Mouse (Mus musculus) frontal cortex, postnatal 14 days (tissue): ENCODE results near the gene Tssk1.

Source experiments
- DNase-seq, 2 experiments: peaks; one replicate each; pipeline ENCODE4 v3.0.0; 2022; ENCODE audit warnings: low spot score in 2 of 2

Tssk1 gene

DNA sequence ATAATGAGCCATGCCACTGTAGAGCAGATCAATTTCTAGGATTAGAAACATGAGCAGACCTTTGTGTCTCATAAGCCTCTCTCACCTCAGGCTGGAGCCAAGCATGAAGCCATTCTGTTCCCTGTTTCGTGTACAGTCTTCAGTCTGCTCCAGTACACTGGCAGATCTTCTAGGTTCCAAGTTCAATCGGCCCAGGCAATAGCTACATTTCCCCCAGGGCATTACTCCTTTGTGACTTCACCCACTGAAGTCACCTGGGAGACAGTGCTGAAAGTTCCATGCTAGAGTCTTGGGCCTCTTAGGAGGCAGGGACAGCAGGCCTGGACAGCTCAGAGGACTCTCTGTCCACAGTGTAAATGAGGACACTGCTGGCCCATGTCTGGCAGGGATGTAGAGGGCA, at the start of gene Tssk1:
TSS of gene Tssk1 (plus strand) at position 301 of the 400 bp plus-strand sequence.
- DNase-seq, result no peak

DNA sequence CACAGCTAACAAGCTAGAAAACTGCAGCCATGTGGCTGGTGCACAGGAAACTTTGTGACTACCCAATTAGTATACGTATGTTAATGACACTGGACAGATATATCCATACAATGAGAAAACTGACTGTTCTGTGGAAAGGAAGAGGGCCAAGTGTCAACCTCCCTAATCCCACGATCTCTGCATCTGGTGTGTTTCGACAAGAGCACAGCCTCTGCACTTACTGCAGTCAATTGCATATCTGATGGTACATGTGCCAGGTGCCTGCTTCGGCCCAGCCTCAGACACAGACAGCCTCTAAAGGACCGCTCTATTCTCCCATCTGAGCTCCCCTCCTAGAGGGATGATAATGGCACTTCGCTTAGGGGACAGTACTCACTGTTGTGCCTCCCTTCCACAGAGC, 45.6 kb upstream of the Tssk1 start:
- no peak for DNase-seq

DNA sequence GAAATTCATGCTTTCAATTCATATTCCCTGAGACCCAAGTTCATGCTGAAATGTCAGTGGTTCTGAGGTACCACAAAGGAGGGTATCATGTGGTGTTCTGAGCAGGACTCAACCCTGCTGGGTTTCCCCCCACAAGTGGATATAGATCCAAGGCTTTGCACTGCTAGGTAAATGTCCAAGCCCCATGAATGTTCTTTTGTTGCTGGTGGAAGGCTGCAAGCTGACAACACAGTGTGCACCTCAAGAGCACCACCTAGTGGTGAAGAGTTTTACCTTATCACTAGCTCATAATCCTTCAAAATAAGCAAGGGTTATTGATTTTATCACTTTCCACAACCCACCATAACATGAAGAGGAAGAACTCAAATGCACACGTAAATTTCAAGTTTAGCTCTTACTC, 45.1 kb upstream of the Tssk1 start:
- no peak for DNase-seq

DNA sequence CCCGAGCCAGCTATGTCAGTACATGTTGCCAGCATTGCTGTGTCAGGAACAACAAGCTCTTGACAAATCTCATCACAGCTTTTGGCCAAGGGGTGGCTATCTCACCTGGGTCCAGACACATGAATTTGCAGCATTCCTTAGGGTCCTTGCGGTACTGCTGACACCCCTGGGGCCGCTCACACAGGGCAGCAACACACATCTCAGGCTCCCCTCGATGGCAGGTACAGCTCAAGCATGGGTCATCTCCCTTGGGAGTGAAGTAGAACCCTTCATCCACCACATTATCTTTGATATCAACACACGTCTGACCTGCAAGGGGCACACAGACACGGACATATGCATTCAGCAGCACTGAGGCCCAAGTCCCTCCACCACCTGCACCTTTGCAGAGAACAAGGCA, 44.5 kb upstream of the Tssk1 start:
- no peak for DNase-seq

DNA sequence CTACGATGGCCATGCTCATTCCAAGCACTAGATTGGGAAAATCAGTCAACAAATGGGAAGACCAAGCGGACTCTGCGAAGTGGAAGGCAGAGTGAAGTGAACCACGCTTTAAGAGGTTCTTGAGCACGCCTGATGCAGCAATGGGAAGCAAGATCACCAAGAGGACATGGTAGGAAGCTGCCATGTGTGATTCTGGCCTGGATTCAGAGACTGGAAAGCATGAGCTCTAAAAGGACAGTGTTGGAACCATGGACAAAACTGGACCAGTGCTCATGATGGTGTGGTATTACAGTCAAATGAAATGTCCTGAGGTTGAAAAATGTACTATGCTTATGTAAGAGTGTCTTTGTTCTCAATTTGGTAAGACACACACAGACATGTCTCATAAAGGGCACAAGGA, 42.7 kb upstream of the Tssk1 start:
- DNase-seq, result no peak

DNA sequence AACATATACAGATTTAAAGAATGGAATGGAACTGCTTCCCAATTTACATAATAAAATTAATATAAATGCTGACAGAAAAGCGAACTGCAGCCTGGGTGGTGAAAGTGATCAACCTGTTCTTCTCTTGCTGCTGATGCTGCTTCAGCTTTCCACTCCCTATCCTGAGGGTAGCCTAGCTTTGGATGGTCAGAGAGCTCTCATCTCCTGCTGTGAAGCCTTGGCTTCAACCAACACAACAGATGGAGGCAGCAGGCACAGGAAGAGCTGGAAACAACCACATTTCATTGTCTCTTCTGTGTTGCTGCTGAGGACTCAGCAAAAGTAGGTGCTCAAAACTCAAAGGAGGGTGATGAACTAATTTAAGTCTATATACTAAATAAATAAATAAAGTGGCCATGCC, 42.2 kb upstream of the Tssk1 start:
- no peak for DNase-seq

DNA sequence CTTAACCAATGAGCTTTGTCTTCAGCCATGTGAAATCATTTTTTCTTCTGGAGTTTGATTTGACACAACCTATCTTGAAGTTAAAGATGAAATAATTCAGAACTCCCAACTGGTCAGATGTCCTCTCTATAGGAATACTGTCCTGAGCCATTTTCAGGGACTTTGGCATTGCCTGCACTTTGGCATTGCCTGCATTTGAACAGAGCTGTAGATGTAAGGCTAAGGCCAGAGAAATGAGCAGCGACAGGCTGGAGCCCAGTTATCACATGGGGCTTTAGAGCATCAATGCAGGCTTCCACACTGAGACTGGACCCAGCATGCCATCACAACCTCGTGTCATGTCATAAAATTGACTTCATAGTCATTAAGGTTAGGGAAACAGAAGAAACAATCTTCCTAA, 40.8 kb upstream of the Tssk1 start:
- no peak for DNase-seq

DNA sequence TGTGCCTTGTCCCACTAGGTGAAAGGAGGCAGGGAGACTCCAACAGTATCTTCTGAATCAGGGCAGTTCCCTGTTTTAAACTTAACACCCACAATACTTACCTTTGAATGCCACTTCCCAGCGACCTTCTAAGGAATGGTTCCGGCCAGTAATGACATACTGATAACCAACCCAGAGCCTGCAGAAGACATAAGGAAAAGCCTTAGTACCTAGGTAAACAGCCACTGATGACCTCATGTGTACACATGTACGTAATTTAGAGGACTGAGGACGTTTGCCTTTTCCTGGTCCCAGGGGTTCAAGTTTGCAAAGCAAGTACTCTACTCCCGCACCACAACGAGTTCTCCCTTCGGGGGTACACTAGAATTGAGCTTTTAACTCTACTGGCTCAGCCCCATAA, 36.9 kb upstream of the Tssk1 start:
- no peak for DNase-seq

DNA sequence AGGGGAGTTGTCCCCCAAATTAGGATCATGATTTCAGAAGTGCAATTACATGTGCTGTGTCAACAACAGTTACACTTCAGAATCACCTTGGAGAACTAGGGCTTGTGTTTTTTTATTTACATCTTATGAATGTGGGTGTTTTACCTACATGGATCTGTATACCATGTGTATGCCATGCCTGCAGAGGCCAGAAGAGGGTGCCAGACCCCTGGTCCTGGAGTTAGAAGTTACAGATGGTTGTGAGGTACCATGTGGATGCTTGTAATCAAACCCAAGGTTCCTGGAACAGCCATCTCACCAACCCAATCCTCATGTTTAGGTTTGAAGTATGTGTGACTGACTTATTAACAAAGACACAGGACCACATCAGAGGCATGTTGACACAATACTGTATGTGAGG, 35.4 kb upstream of the Tssk1 start:
- DNase-seq, result no peak

DNA sequence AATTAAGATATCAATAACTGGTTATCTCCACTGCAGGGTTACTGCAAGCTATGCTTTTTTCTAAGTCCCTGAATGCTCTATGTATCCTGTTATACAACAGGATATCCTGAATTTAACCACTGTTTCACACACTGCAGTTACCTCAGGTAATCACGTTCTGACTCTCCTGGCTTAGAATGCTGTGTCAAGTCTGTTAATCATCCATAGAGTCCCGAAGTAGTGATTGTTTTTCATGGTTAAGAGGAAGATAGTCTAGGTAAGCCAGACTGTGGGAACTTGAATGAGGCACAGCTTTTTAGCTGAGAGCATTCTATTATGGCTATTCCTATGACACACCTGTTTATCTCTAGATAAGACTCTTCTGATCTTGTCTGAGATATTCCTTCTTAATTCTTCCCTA, 28.7 kb upstream of the Tssk1 start:
- no peak for DNase-seq

DNA sequence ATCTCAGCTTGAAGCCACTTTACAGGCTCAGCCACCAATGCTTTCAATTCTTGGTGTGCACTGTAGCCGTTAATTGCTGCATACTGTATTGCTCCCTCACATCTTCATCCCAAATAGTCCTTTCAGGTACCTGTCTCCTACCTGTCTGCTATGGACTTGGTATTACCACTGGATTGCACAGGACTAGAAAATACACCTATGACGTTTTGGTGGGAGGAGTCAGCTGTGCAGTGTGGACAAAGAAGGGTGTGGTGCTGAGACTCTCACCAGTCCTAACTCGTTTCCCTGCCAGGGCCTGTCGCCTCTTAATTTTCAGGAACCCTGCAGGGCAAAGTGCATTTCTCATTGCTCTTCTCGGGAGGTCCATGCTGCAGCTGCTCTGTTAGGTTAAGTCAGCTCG, 28.3 kb upstream of the Tssk1 start:
- no peak for DNase-seq

DNA sequence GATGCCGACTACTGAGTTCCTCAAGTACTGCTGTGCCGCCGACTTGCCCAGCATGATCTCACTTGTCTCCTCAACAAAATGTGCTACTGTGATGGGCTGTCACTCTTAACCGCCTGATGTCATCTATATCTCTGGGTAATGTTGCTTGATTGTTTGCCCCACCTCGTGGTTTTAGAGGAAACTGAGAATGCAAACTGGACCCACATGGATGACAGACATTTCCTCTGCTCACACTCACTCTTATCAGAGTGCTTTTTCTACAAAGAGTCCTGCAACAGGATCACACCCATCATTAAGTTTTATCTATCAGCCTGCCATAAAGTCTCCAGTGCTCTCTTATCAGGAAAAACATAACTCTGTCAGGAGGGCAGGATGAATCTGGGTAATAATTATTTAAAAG, 22.8 kb upstream of the Tssk1 start:
- DNase-seq, result no peak

DNA sequence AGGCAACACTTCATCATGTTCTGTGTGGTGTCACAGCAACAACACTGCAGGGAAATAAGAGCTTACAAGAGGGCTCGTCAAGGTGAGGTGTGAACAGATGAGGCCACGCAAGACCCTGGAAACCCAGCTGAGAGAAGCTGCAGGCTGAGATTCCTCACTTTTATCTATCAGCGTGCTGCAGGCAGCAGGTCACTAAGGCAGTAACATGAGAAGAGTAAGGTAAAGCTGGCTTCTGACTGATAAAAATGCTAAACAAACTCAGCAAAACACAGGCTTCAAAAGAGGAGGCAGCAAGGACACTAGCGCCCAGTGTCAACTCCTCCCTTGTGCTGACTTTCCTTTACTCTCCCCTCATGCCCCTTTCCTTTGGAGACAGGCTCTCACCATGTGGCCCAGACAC, 21.0 kb upstream of the Tssk1 start:
- DNase-seq, result no peak

DNA sequence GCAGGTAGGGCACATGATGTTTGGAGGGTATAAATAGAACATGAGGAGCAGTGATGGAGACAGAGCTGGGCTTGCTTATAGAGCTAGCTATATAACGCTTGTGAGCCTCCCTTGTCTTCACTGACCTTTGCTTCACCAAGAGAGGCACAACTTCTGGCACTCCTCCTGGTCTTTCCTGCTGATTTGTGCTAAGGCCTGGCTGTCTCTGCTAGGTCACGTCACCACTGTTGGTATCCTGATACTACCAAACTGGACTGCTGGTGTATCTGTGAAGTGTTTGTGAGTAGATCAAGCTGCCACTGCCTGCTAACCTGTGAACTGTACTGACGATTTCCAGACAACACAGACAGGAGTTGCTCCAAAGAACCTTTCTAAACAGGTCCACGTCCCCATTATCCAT, 18.8 kb upstream of the Tssk1 start:
- DNase-seq, result no peak

DNA sequence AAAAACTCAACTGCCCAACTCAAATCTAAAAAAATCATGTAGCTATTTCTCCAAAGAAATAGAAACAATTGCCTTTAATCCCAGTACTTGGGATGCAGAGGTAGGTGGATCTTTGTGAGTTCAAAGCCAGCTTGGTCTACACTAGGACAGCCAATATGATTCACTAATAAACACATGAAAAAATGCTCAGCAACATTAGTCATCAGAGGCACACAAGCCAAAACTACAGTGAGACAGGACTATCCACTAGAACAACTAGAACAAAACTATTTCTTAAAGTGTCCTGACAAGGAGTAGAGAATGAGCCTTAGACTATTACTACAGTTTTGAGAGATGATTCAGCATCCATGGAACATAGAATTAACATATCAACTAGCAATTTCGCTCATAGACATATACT, 17.9 kb upstream of the Tssk1 start:
- no peak for DNase-seq

DNA sequence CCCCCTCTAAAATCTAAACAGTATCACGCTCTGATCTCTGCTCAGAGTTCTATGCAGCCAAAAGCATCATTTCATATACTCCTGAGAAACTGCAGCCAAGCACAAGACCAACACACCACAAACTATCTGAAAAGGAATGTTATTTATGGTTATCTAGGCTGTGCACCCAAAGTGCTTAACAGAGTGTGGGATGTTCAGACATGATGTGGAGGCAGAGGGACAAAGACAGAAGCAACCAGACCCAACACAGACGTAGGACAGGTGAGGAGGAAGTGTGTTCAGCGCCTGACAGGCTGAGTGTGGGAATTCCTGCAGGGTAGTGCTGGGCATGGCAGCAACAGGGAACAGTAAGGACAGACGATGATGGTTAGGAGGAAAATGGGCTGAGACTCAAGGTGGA, 14.5 kb upstream of the Tssk1 start:
- no peak for DNase-seq

DNA sequence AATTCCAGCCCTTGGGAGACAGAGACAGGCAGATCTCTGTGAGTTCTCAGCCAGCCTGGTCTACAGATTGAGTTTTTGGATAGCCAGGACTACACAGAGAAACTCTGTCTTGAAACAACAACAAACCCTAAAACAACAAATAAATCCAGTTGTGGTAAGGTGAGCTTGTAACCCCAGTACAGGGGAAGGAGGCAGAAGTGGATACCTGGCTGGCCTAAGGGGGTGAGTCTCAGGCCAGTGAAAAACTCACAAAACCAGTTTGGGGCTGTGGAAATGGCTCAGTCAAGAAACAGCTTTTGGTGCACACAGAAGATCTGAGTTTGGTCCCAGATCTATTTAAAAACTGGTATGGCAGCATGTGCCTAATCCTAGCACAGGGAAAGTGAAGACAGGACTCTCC, 11.8 kb upstream of the Tssk1 start:
- DNase-seq, result no peak

DNA sequence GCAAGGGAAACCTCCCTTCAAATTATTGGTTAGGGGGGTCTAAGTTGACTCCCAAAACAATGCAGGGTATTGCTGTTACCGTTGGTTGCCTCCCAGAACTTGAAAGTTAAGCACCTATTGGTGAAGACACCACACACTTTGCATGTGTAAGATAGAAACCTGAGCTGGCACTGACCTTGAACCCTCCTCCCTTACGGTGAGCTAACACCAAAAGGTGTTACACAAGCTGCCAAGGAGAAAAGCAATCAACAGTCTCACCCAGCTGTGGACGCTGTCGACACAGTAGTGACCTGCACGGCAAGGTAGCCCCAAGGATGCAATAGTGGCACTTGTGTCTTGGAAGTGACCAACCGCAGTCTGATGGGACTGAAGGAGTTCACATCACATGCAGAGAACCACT, 9.9 kb upstream of the Tssk1 start:
- DNase-seq, result no peak

DNA sequence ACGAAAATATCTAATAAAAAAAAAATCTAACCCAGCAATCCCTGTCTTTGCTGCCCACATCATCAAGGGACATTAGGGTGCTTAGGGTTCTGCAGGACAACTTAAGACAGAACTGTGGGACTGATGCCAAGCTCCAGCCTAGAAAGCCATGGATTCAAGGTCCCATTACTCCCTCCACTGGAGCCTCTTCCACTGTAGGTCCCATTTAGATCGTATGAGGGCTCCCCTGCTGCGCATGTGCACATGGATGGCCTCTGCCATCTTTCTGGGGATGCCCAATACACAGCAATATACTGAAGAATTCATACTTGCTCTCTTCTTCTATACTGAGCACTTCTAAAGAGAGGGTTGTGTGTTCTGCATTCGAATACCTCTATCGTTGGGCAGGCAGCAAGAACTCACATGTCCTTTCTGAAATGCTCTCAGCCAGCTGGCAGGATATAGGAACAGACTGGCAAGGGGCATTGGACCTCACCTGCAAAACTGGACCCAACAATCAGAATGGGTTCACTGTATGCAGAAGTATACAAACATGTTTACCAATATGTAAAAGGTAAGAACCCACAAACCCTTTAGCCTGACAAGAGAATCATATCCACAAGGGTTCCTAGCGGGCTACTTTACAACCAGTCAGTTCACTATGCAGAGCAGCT, 4.2 kb upstream of the Tssk1 start:
- no peak for DNase-seq

DNA sequence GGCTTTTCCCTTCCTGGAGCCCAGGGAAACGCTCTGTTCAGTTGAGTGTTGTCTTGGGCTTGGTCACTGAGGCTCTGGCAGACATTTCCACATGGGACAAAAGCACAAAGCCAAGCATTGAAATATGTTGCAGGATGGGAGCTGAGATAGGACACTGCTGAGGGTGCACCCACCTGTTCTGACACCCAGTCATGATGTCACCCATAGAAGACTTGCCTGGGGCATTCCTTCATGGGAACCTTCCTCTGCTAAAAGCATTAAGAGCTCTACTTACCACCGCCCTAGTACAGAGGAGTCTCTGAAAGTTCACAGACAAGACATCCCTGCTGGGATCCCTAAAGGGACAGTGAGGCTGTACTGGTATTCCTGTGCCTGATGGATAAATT, 3.7 kb upstream of the Tssk1 start:
- DNase-seq, result no peak

DNA sequence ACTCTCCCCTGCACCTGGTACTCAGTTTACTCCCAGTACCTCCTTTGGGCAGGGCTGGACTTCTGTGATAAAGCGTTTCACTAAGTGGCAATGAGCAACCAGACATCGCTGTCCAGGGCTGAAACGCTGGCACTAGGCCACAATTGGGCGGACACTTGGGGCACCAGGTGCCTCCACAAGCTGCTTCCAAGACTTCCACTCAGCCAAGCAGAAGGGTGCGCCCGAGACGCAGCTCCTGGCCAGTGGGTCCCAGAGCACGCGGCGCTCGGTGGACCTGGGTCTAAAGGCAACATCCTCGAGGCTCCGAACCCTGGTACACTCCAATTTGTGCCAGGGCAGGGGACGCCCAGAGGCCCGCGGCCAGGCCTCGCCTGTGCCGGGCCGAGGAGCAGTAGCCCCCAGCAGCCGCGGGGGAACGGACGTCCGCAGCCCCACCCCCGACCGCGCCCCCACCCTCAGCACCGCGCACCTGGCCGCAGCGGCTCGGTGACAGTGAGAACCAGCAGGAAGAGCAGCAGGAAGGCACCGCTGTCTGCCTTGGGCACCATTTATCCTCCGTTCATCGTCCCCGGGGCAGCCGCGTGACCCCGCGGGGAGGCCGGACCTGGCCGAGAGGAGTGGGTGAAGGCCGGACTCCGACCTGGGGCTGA, 3.0 kb upstream of the Tssk1 start:
- peak; percentile 48 to 50 for DNase-seq

DNA sequence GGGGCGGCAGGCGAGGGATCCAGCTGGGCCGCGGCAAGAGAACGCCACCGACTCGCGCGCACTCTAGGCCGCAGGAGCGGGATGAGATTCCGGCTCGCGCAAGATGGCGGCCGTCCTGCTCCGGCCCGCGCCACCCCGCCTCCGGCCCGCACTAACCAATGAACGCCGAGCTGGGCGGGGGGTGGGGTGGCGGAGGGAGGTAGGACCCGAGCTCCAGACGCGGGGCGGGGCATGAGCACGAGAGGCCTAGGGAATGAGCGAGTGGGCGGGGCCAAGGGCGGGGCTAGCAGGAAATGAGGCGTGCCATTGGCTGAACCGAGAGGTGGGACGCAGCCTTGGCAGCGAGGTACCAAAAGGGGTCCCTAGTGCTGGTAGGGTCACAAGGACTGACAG, 2.5 kb upstream of the Tssk1 start, which contains the start of gene Gm20518:
TSS of gene Gm20518 (minus strand) at position 105 of the 393 bp plus-strand sequence.
- DNase-seq, result peak; percentile 97 to 100

DNA sequence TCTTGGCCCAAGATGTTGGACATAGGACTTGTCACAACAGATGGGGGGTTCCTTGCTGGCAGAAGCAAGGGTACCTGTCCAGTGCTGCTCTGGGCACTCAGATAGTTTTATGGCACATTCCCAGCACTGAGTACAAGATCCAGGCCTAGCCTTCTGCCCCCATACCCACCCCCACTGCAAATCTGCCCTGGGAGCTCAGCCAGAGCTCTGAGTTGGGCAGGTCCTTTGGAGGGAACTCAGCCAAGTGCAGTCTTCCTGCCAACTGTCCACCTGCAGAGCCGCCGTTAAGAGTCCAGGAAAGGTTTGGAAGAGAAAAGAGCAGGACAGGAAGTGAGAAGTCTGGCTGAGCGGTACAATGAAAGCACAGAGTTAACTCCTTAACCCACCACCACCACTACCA, 1.4 kb upstream of the Tssk1 start:
- DNase-seq, result no peak

DNA sequence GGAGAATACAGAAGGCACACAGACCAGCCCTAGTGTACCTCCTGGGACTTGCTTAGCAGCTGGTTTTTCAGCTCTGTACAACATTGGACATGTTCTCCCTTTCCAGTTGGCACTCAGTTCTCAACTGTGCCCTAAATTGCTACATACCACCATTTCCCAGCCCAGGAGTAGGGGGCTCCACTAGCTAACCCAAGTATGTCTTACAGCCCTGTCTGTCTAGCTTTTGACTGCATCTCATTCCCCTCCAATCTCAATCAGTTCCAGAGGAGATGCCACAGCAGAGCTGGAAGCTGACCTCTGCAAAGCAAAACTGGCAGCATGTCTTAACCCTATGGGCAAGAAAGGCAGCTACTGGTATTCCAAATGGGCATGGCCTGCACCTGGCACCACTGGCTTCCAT, 2.1 kb downstream of the Tssk1 start:
- DNase-seq, result no peak
